Mouse (Mus musculus): ENCODE data around the gene Syngr3. TPM values are rescaled to one million over a fixed set of nuclear protein-coding genes. Genes with fewer than 3 reads are reported as not detected.

Gene Syngr3
- polyA plus RNA-seq, 1 experiment from 2014 or later = 115 TPM

DNA sequence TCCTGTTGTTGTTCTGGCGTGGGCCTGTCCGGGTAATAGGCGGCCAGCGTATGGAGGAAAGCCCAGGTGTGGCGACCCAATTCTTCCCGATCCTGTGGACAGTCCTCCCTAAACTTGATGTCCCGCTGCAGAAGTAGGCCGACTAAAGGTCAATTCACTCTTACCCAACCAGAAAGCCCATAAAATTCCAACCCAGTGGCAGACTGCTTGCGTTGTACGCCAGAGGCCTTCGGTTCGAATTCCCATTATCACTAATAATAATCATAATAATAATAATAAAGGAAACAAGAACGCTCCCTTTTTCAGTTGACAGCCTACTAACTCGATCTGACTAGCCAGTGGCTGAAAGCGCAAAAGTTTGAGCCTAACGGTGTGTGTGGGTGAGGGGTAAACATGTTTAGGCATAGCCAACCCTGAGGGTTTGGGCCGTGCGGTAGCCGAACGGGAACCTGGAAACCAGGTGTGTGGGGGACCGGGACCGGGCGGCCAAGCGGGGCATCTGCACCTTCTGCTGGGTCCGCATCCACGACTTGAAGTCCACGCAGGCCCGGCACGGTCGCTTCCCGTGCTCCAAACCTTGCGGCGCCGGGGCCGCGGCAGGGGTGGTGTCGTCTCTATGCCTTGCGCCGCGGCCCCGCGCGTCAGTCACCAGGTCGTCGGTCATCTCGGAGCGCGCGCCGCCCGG is 5.7 kb upstream of the Syngr3 start:
- H3K4me1 ChIP-seq (replicated peaks) = peaks cover 43% of the 10 kb centered on the region
- peak; percentile 21 for ATAC-seq (ENCODE audit: low FRiP score)
- H3K27me3 ChIP-seq = peaks cover 18% of the 10 kb centered on the region
- peak overlapping the region; percentile 78 for H3K4me3 ChIP-seq
- peak overlapping the region; percentile 88 for H3K9ac ChIP-seq
- H3K27ac ChIP-seq = peak overlapping the region; percentile 90
- H3K4me2 ChIP-seq = peak overlapping the region; percentile 78
- WGBS = 7% methylated on average over 51 of the region's 51 CpGs
- peaks cover 30% of the 10 kb centered on the region for H3K36me3 ChIP-seq
- H3K9me3 ChIP-seq = no peaks in the 10 kb centered on the region

DNA sequence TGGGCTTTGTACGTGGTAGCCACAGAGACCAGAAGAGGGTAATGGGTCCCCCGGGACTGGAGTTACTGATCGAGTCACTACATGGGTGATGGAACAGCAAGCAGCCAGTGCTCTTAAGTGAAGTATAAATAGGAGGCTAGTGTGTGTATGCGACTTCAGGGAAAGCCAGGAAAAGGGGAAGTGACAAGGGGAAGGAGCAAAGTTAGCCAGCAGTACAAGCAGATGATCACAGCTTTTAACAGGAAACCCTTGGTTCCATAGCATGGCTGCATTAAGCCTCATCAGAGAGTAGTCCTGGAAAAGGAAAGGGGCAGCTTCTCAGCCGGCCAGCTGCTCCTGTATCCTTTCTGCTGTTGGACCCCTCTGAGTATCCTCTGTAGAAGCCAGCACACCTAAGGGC is 2.6 kb upstream of the Syngr3 start:
- no peak overlapping the region; the same call in 1 of the 2 replicates for H3K9ac ChIP-seq
- WGBS = 89% methylated on average over 5 of the region's 5 CpGs
- no peak overlapping the region for H3K27ac ChIP-seq
- H3K9me3 ChIP-seq = no peaks in the 10 kb centered on the region
- peaks cover 34% of the 10 kb centered on the region for H3K27me3 ChIP-seq
- no peak overlapping the region for H3K4me3 ChIP-seq
- H3K4me1 ChIP-seq (replicated peaks) = peaks cover 57% of the 10 kb centered on the region
- no peak overlapping the region for H3K4me2 ChIP-seq
- H3K36me3 ChIP-seq = peaks cover 16% of the 10 kb centered on the region
- no peak for ATAC-seq (ENCODE audit: low FRiP score)

DNA sequence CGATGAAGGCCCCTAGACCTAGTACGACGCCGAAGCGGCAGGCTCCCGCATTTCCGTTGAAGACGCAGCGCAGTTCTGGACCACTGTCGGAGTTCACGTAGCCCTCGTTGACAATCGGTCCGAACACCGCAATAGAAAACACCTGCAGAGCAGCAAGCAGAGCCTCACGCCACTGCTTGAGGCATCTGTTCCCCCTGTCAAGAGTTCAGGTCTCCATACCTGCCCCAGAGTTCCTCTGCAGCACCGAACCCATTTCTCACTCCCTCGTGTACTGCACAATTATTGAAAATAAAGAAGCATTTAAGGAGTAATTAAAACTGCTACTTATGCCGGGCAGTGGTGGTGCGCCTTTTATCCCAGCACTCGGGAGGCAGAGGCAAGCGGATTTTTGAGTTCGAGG is 2.2 kb downstream of the Syngr3 start:
- Histone ChIP-seq H3K9ac (peak overlapping the region; percentile 65), H3K4me3 (peak overlapping the region; percentile 32), H3K4me2 (peak overlapping the region; percentile 72), H3K4me1 (replicated peaks) (peaks cover 36% of the 10 kb centered on the region), H3K36me3 (peaks cover 18% of the 10 kb centered on the region), H3K27me3 (peaks cover 37% of the 10 kb centered on the region), H3K27ac (no peak overlapping the region), H3K9me3 (no peaks in the 10 kb centered on the region)
- 20% methylated on average over 23 of the region's 23 CpGs for WGBS
- ATAC-seq (ENCODE audit: low FRiP score) = no peak

GRCm38 (mm10) chr17:24687146-24687595 is 2.6 kb downstream of the Syngr3 start:
- H3K27me3 ChIP-seq = peaks cover 37% of the 10 kb centered on the region
- WGBS = 2% methylated on average over 25 of the region's 25 CpGs
- no peak for ATAC-seq (ENCODE audit: low FRiP score)
- H3K9ac ChIP-seq = peak overlapping the region; percentile 65
- peak overlapping the region; percentile 32 for H3K4me3 ChIP-seq
- H3K4me1 ChIP-seq (replicated peaks) = peaks cover 36% of the 10 kb centered on the region
- peak overlapping the region; percentile 72 for H3K4me2 ChIP-seq
- peaks cover 18% of the 10 kb centered on the region for H3K36me3 ChIP-seq
- H3K9me3 ChIP-seq = no peaks in the 10 kb centered on the region
- H3K27ac ChIP-seq = no peak overlapping the region

DNA sequence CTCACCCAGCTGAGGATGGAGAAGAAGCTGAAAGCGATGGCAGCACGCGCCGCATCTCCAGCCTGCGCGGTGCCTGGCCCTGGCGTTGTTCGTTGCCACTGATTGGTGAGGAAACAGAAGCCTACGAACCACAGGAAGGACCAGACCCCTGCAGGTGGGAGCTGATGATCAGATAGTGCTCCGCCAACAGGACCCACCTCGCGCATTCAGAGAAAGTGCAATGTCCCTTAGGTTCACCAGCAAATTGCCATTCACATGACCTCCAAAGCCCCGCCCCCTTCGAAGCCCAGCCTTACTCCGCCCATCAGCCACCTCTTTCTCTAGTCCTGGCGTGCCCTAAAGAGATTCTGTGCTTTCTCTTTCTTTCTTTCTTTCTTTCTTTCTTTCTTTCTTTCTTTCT is 3.2 kb downstream of the Syngr3 start:
- Histone ChIP-seq H3K9me3 (no peaks in the 10 kb centered on the region), H3K36me3 (peaks cover 21% of the 10 kb centered on the region), H3K4me2 (peak overlapping the region; percentile 1), H3K27ac (no peak overlapping the region), H3K9ac (no peak overlapping the region), H3K27me3 (peaks cover 36% of the 10 kb centered on the region), H3K4me1 (replicated peaks) (peaks cover 36% of the 10 kb centered on the region), H3K4me3 (no peak overlapping the region)
- no peak for ATAC-seq (ENCODE audit: low FRiP score)
- 30% methylated on average over 16 of the region's 16 CpGs for WGBS

DNA sequence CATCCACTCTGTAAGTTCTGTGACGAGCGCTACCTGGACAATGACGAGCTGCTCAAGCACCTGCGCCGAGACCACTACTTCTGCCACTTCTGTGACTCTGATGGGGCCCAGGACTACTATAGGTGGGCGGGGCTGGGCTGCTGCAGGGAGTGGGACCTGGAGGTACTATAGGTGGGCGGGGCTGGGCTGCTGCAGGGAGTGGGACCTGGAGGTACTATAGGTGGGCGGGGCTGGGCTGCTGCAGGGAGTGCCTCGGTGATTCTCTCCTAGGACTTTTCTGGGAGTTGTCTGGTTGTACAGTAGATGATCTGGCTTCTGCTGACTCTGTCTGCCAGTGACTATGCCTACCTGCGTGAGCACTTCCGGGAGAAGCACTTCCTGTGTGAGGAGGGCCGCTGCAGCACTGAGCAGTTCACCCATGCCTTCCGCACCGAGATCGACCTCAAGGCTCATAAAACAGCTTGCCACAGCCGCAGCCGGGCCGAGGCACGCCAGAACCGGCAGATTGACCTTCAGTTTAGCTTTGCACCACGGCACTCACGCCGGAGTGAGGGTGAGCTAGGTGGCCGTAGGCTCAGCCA is 12.2 kb downstream of the Syngr3 start:
- no peaks in the 10 kb centered on the region for H3K27me3 ChIP-seq
- no peak overlapping the region for H3K9ac ChIP-seq
- peaks cover 62% of the 10 kb centered on the region for H3K36me3 ChIP-seq
- H3K4me3 ChIP-seq = no peak overlapping the region
- ATAC-seq (ENCODE audit: low FRiP score) = no peak
- H3K27ac ChIP-seq = no peak overlapping the region
- 95% methylated on average over 24 of the region's 24 CpGs for WGBS
- H3K4me1 ChIP-seq (replicated peaks) = peaks cover 10% of the 10 kb centered on the region
- H3K4me2 ChIP-seq = no peak overlapping the region
- no peaks in the 10 kb centered on the region for H3K9me3 ChIP-seq

DNA sequence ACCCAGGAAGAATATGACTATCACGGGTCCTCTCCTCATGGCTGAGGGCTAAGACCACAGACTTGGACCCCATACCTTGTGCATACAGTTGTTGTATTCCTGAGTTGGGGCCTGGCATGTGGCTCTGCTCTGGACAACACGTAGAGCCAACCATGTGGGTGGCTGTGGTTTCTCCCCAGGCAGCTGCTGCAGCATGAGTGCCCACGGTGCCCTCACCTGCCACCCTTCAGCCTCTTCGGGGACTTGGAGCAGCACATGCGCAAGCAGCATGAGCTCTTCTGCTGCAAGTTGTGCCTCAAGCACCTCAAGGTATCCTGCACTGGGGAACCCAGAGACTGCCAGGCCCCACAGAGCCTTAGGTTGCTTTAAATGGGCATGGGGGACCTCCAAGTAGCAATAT is 12.9 kb downstream of the Syngr3 start:
- no peaks in the 10 kb centered on the region for H3K9me3 ChIP-seq
- no peak overlapping the region for H3K9ac ChIP-seq
- no peak overlapping the region for H3K4me3 ChIP-seq
- no peak overlapping the region for H3K4me2 ChIP-seq
- peaks cover 55% of the 10 kb centered on the region for H3K36me3 ChIP-seq
- 97% methylated on average over 5 of the region's 5 CpGs for WGBS
- no peak overlapping the region for H3K27ac ChIP-seq
- H3K27me3 ChIP-seq = no peaks in the 10 kb centered on the region
- no peak for ATAC-seq (ENCODE audit: low FRiP score)
- peaks cover 17% of the 10 kb centered on the region for H3K4me1 ChIP-seq (replicated peaks)

DNA sequence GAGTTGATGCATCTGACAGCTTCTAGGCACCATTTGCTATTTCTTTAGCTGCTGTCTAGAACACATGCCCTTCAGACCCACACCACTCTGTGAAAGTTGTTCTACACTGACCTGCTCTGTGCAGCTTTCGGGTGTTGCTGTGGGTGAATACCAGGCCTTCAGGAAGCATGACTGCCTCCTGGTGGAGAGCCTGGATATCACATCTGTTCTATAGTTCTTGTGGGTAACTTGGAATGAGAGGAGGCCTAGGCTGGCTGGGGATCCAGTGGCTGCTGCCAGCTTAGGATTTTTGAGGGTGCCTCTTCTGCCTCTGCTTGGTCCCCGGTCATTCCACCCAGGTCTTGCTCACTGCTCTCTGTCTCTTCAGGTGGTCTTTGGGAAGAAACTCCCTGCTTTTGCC is 13.6 kb downstream of the Syngr3 start:
- Histone ChIP-seq H3K27ac (no peak overlapping the region), H3K9me3 (no peaks in the 10 kb centered on the region), H3K36me3 (peaks cover 48% of the 10 kb centered on the region), H3K27me3 (no peaks in the 10 kb centered on the region), H3K4me3 (no peak overlapping the region), H3K9ac (peak overlapping the region; percentile 19; the same call in 1 of the 2 replicates), H3K4me1 (replicated peaks) (peaks cover 24% of the 10 kb centered on the region), H3K4me2 (no peak overlapping the region)
- ATAC-seq (ENCODE audit: low FRiP score) = no peak
- WGBS = 56% methylated on average over 2 of the region's 2 CpGs

DNA sequence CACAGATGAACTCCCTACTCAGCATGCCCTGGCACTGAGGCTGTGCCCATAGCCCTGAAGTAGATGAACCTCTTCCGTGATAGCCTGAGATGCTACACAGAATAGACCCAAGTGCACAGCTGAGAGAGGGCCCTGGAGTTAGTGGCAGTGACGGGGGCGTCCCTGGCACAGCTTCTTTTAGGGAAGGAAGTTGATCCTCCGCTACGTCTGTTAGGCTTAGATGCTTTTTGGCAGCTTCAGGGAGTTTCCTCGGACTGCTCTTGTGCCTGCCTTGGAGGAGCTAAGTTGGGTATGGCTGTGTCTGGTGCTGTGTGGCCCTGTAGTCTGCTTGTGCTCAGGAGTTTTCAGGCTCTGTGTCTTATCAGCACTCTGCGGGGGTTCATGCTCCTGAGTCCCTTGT is 15.5 kb downstream of the Syngr3 start:
- peaks cover 35% of the 10 kb centered on the region for H3K4me1 ChIP-seq (replicated peaks)
- WGBS = 90% methylated on average over 7 of the region's 7 CpGs
- no peaks in the 10 kb centered on the region for H3K27me3 ChIP-seq
- H3K4me2 ChIP-seq = no peak overlapping the region
- 0 out of 2 replicates have a peak overlapping the region, but pooled peaks have one; percentile 0 for H3K9ac ChIP-seq
- no peak overlapping the region for H3K4me3 ChIP-seq
- H3K27ac ChIP-seq = no peak overlapping the region
- peaks cover 29% of the 10 kb centered on the region for H3K36me3 ChIP-seq
- no peak for ATAC-seq (ENCODE audit: low FRiP score)
- H3K9me3 ChIP-seq = no peaks in the 10 kb centered on the region

DNA sequence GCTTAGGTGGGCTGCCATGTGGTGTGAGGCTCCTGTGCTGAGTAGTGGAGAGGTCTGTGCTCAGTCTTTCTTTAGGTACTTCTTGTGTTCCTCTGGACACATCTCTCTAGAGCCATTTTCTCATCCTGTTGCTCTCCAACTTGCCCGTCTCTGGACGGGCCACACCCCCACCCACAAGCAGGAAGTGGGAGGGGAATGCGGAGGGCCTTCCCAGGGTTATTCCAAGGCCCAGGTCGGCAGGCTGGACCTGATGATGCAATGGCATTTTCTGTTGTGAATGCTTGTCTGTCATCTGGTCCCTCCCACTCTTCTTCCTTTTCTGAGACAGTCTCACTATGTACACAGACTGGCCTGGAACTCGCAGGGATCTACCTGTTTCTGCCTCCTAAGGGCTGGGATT is 17.6 kb downstream of the Syngr3 start:
- 43% methylated on average over 5 of the region's 5 CpGs for WGBS
- Histone ChIP-seq H3K27ac (no peak overlapping the region), H3K4me3 (no peak overlapping the region), H3K27me3 (no peaks in the 10 kb centered on the region), H3K36me3 (peaks cover 8% of the 10 kb centered on the region), H3K9ac (peak overlapping the region; percentile 99), H3K4me2 (peak overlapping the region; percentile 87), H3K4me1 (replicated peaks) (peaks cover 42% of the 10 kb centered on the region), H3K9me3 (no peaks in the 10 kb centered on the region)
- ATAC-seq (ENCODE audit: low FRiP score) = no peak

- H3K36me3 ChIP-seq = no peaks in the 10 kb centered on the region
- H3K4me3 ChIP-seq = 0 out of 2 replicates have a peak overlapping the region, but pooled peaks have one; percentile 98
- no peak overlapping the region for H3K27ac ChIP-seq
- 80% methylated on average over 5 of the region's 5 CpGs for WGBS
- H3K9me3 ChIP-seq = no peaks in the 10 kb centered on the region
- no peaks in the 10 kb centered on the region for H3K27me3 ChIP-seq
- peak overlapping the region; percentile 87 for H3K4me2 ChIP-seq
- H3K4me1 ChIP-seq (replicated peaks) = peaks cover 42% of the 10 kb centered on the region
- no peak for ATAC-seq (ENCODE audit: low FRiP score)
- peak overlapping the region; percentile 99 for H3K9ac ChIP-seq
Measured at GRCm38 (mm10) chr17:24671346-24671745, 18.4 kb downstream of the Syngr3 start.

DNA sequence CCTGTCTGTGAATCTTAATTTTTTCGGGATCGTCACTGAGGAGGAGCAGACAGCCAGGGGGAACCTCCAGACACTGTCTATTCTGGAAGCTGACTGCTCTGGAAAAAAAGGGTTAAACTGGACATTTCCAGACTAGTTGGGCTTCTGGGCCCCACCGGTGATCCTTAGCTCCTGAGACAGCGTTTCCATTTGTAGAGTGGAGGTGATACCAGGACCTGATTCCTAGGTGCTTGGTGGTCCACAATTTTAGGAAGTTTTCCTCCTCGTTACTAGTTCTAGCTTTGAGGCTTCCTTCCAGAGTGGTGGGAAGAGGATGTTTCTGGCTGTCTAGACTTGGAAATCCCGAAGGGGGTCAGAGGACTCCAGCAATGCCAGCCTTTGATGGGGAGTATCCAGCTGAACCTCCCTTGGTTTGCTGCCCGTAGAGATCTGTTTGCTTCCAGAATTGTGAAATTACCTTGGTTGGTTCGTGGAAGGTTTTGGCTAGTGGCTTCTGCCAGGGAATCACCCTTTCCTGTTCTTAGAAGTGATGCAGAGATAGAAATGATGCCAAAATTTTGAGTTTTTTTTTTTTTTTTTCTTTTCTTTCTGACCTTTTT is 19.4 kb downstream of the Syngr3 start:
- peak overlapping the region; percentile 99 for H3K9ac ChIP-seq
- peak overlapping the region; percentile 92 for H3K27ac ChIP-seq
- no peaks in the 10 kb centered on the region for H3K27me3 ChIP-seq
- H3K4me2 ChIP-seq = peak overlapping the region; percentile 87
- H3K4me1 ChIP-seq (replicated peaks) = peaks cover 37% of the 10 kb centered on the region
- H3K4me3 ChIP-seq = peak overlapping the region; percentile 98
- WGBS = 17% methylated on average over 8 of the region's 8 CpGs
- ATAC-seq (ENCODE audit: low FRiP score) = no peak
- H3K9me3 ChIP-seq = no peaks in the 10 kb centered on the region
- H3K36me3 ChIP-seq = no peaks in the 10 kb centered on the region
